Mouse (Mus musculus) CH12F3 (cell line): ENCODE measurements around the gene Osgin1.

Experiments used
- in situ Hi-C: fragments of 300-500 bp; cut with MboI; formaldehyde crosslinking; loops from 2 replicates; pipeline ENCODE4 v1.14.3; 2020; ENCODE audit warnings: low sequenced_read_pairs

Osgin1 gene

DNA sequence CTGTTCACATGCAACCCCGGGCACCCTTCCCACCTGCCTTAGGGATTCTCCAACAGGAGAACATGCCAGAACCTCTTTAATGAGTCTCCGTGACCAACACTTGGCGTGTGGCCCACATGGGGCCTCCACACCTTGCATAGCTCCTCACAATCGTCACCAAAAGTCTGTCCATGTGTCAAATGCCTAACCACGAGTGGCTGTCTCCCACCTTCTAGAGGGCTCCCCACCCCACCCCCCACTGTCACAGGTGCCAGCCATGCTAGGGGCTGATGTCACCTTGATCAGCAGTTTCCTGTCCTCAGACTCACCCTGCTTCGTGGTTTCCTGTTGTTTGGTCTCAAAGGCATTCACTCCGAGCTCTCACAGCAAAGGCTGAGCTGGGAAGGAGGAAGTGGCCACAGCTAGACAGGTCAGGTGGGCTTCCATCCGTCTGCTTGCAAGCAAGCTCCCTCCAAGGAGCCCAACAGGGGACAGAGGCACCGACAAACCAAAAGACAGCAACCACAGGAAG lies 10.2 kb upstream of the Osgin1 start:
- in situ Hi-C loops, result no loop called here

DNA sequence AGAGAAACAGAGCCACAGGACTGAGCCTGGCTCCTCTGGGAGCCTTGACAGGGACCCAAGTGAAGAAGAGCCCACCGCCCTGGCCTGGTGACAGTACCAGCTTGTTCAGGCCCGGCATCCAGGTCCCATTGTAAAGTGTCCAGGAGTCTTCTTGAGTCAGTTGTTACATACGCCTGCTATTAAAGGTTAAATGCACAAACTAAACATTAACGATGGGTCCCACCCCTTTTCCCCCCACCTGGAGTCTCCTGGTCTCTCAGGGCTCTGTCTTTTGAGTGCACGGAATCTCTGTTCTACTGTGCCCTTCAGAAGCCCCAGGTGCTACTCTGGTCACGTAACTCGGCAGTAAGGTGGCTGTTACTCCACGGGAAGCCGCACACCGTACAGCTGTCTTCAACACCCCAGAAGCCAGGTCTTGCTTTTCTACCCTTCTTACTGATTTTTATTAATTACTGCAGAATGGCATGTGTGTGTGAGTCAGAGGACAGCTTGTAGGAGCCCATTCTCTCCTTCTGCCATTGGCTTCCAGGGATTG lies 9.7 kb upstream of the Osgin1 start:
- in situ Hi-C loops, result no loop called here

DNA sequence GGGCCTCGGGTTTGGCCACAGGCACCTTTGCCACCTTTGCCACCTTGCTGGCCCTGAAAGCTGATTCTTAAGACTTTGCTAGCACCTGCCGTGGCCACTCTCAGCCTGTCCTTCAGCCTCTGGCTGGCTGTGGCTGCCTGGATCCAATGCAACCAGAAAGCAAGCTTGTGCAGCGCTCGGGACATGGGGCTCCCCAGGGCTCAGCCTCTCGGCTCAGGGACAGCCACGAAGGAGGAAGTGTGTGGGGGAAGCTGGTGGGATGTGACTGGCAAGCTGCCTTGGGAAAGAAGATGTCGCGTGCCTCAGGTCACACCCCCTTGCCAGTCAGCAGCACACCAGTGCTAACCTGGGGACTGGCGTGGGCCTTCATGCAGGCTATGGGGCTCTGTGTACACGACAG lies 9.2 kb upstream of the Osgin1 start:
- in situ Hi-C loops, result no loop called here

DNA sequence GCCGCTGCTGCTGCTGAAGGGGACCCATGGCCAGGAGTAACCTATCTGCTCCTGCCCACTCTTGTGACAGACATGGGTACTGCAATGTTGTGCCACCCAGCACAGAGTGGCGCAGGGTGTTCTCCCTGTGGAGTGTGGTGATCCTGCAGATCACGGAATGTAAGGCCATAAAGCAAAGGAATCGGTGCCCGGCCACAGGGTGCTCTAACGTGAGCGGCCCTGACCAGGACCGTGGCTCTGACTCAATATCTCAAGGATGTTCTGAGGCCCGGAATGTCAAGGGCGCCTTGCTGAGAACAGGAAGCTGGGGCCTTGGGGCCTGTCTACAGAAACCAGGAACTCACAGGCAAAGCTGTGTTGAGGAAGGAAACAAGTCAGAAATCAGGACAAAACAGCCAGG lies 8.4 kb upstream of the Osgin1 start:
- in situ Hi-C loops, result no loop called here

DNA sequence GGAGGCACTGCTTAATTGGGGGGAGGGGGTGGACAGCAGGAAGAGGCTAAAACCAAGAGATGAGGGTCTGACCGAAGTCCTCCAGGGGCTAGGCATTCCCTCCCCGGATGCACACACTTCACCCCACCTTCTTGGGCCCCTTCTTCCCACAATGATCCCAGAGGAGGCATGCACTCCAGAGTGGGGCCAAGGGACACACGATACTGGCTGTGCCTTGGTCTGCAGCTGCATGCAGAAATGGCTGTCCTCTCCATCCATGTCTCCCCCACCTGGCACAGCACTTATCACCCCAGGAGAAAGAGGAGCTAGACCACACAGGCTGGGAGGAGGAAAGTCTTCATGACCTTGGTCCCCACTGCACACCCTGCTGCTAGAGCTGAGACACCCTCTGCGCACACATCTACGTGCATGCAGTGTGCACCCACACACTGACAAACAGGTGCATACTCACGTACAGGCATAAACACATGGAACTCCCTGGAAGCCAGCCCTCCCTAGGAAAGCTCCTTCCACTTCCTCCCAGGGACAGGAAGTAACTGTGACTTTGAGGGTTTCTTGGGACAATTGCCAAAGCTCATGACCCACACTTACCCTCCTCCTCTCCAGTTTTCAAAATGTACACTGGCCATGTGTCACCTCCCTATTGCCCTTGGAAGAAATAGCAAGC lies 7.7 kb upstream of the Osgin1 start:
- in situ Hi-C loops, result no loop called here

DNA sequence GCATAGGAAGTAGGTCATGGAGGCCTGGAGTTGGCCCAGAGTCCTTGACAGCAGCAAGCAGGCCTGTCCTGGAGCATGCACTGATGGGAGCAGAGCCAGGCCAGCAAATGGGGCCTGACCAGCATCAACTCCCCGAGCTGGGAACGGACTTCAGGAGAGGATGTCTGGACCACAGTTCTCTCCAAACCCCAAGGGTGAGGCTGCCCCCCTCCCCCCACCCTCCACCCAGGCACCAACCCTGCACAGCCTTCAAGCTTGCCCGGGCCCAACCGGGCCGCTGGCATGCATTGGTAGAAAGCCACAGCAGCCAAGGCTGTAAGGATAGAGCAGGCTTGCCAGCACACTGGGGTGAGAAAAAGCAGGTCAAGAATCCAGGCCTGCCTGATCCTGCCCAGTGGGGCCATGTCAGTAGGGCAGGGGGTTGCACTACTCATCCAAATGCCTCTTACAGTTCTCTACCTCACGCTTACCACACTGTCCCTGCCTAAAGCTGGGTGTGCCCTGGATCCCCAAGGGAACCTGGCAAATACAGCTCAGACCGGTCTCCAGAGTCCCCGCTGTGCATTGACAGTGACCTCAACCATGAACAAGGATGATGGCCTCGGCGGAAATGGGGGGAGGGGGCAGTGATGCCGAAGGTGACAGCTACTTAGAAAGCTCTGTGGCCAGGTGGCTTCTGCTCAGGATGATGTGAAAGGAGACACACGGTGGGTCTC lies 6.1 kb upstream of the Osgin1 start:
- in situ Hi-C loops, result no loop called here

DNA sequence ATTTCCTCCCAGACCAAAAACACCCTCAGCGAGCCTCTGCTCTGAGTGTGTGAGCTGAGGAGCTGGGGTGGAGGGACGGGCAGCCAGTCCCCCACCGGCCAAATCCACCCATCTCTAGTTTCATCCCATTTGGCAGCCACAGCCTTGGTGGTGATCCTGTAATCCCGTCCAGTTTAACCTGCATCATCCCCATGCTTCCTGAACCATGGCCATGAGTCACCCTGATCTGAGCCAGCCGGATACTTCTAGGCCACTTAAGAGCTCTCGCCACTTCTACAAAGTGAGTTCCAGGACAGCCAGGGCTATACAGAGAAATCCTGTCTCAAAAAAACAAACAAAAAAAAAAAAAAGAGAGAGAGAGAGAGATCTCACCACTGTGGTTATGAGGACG lies 5.6 kb upstream of the Osgin1 start:
- in situ Hi-C loops, result no loop called here

DNA sequence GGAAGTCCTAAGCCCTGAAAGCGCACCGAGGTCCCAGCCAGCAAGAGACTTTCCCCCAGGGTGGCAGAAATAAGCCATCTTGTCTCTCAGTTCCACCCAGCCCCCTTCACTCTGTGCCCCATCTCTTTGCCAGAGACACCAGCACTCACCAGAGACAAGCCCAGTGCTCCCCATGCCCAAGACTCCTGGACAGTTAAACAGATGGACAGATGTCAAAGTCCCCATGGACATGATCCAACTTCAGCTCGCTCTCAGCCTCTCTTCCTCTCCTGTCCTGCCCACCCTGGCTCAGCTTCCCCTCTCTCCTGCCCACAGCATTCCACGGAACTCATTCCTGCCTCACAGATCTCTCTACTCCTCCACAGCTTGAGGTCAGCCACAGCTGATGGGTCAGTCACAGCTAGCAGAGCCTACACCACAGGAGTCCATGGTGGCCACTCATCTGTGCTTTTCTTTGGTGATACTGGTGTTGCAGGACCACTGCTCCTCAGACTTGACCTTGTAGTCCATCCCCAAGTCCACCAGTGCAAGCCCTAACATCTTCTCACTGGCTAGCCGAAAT lies 5.1 kb upstream of the Osgin1 start:
- in situ Hi-C loops, result no loop called here

DNA sequence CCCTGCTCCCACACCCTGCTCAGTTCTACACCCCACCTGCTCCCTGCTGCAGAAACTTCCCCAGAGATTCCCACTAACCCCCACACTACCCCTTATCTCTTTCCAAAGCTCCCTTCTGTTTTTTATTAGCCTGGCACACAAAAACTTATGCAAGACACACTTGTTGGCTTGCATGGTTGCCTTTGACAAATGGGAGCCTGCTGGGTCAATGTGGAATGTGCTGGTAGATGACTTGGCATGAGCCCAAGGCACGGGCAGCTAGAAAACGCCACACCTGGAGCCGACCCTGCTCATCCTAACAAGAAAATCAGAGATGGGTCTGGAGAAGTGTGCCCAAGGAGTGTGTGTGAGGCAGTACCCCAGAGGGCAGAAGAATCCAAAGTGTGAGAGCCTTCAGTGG lies 4.4 kb upstream of the Osgin1 start:
- in situ Hi-C loops, result no loop called here

DNA sequence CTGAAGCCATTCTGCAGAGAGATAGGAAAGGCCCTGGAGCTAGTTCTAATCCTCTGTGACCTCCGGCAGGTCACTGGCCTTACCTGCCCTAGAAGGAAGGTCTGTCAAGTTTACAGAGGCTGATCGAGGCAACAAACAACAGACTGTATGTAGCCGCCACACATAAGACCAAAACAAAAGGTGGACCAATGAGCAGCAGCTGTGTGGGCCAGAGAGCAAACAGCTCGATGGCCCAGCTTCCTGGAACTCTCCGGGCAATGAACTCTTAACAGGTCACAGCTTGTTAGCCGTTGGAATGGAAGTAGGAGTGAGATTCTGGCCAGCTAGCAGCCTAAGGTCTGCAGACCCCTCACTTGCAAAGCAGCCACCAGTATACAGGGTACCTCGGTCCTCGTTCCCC lies 3.7 kb upstream of the Osgin1 start:
- in situ Hi-C loops, result loop anchor here (10.0 kb wide), 1 partner anchor 65 kb away; no protein-coding TSS in a partner anchor

DNA sequence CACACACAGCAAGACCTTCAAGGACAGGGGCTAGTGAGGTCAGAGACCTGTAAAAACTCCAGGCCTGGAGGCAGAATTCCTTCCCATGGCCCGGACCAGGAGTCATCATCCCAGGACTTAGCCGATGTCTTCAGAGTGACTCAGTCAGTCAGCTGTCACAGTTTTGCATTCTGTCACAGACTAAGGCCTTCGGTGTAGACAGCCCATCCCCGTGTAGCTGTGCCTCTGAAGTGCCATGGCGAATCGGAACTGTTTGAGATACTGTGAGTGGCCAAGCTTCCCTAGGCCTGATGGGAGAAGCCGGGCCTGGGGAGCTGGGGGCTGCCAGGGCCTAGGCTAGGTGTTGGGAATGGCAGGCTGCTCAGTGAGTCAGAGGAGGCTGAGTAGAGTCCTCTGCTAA lies 3.2 kb upstream of the Osgin1 start:
- in situ Hi-C loops, result loop anchor here (10.0 kb wide), 1 partner anchor 64 kb away; no protein-coding TSS in a partner anchor

DNA sequence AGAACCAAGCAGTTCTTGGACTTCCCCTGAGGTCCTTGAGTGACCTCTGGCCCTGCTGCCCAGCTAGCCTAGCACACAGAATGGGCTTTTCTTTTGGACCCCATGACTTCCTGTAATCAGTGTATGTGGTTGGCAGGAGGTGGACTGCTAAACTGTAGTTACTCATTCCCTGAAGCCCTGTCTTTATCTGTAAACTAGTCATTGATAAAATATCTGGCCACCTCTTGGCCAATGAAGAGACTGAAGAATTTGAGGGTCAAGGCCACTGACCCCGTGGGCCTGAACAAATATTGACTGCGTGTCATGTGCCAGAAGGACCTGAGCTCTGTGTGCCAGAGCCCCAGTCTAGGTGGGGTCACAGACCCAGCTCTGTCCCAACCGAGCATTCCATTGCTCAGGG lies 1.6 kb upstream of the Osgin1 start:
- in situ Hi-C loops, result loop anchor here (10.0 kb wide), 1 partner anchor 62 kb away; no protein-coding TSS in a partner anchor

DNA sequence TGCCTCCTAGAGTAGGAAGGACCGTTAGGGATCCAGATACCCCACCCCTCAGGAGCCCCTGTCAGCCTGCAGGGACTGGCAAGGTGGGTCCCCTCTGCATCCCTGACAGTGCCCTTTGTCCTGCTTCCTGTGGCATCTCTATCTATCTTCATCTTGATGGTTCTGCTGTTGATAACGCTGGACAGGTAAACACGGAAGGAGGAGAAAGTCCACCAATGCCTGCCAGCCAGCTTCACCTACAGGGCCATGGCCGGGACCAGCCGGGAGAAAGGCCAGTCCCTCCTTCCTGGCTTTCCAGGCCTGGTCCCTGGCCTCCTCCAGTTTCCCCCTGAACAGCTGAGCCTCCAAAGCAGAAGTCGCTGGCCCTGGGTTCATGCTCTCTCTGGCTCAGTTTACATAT lies 645 bp downstream of the Osgin1 start:
- in situ Hi-C loops, result loop anchor here (10.0 kb wide), 1 partner anchor 60 kb away; no protein-coding TSS in a partner anchor

DNA sequence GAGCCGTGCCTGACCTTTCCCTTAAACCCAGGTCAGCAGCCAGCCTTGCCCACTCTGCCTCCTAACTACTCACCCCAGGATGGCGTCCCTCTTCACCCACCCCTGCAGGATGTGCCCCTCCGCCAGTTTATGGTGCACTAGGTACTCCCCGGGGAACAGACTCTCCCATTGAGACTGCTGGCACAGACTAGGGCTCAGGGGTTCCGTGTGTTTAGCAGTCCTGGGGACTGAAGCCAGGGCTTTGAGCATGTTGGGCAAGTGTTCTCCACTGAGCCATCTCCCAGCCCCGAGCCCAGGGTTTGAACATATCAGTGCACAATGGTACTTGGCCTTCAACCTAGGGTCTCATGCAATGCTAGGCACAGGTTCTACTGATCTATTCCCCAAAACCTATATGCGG lies 1.6 kb downstream of the Osgin1 start:
- in situ Hi-C loops, result loop anchor here (10.0 kb wide), 1 partner anchor 59 kb away; no protein-coding TSS in a partner anchor

DNA sequence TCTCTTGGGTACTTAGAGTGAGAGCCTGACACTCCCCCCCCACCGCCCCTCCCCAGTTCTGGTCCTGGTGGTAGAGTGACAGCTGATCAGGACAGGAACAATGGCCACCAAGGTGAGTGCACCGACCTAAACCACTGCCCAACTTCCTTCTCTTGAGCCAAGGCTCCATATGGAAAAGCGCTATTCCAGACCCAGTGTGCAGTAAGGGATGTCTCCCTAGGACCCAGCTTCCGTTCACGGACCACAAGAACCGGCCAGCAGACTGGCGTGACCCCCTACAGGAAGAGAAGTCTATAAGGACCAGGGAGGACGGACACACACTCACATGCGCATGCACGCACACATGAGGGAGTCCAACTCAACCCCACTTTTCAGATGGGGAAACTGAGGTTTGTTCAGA lies 2.4 kb downstream of the Osgin1 start:
- in situ Hi-C loops, result loop anchor here (10.0 kb wide), 1 partner anchor 58 kb away; no protein-coding TSS in a partner anchor

DNA sequence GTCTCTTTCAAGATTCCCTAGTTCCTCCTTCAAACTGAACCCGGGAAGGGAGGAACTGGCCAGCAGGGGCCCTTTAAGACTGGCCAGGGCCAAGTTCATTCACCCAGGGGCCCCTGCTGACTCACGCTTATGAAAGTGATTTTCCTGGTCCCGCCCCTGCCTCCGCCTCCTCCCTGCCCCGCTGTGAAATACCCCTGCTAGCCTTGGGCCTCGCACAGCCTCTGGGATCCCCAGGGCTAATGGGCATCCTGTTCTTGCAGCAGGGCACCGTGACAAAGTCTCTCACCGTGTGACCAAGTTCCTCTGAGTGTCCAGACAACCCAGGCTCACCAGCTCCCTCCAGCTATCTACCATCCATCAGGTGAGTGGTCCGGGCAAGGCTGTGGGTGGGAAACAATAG lies 3.0 kb downstream of the Osgin1 start:
- in situ Hi-C loops, result loop anchor here (10.0 kb wide), 1 partner anchor 58 kb away; no protein-coding TSS in a partner anchor

DNA sequence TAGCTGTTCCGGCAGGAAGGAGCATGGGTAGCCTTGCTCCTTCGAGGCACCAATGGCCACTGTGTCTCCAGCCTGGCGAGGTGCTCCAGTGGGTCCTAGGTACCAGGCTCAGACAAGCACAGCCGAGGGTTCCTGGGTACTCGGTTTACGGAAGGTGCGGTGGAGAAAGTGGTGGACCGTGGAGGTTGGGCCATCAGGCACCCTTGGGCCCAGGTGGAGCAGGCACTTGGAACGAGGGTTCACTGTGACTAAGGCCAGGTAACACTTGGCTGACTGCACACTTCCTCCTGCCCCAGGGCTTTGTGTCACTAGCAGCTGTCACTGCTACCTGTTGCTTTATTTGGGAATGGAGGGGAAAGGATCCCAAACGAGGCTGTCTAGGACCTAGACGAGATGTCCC lies 3.6 kb downstream of the Osgin1 start:
- in situ Hi-C loops, result loop anchor here (10.0 kb wide), 1 partner anchor 57 kb away; no protein-coding TSS in a partner anchor

DNA sequence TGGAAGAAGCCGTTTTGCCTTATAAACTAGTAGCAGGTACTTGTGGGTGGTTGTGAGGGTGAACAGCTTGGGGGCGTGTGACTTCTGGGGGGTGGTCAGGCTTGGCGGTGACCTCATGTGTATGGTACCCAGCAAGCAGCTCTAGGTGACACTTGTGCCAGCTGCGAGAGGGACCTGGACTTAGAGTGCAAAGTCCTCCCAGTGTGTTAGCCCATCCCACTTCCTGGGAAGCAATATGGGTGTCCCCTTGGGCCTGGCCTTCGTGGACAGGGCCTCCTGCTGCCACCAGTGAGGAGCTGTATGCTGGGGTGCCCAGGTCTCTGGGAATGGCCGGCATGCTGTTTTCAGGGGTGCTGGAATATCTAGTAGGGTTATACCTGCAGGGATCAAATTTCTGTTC lies 5.0 kb downstream of the Osgin1 start:
- in situ Hi-C loops, result loop anchor here (10.0 kb wide), 1 partner anchor 56 kb away; no protein-coding TSS in a partner anchor

DNA sequence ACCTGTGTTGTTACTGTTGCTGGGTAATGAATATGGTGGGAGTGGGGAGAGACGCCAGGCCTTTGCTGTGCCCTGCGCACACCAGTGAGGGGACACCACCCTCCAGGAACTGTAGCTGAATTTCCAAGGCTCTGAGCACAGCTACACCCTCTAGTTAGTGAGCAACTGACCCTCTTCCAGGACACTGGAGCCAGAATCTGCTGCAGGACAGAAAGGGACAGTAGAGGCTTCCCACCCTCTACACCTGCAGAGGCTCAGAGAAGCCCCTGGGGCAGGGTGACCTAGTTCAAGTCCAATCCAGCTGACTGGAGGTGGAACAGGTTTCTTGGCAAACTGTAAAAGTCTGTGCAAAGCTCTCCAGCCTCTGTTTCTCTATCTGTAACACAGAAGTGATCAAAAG lies 5.5 kb downstream of the Osgin1 start:
- in situ Hi-C loops, result loop anchor here (10.0 kb wide), 1 partner anchor 55 kb away; no protein-coding TSS in a partner anchor

DNA sequence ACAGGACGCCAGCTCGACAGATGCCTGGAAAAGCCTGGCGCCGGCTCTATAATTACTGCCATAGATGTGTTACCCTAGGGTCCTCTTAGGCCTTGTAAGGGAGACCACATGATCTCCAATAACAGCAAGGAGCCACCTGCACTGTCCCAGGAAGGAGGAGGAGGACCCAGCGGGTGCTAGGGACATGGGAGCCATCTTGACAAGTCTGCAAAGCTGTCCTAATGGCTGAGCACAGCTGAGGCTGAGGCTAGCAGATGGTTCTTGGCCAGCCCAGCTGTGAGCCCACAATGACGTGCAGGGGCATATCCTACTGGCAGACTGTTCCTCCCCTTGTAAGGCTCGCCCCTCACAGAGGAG lies 5.9 kb downstream of the Osgin1 start:
- in situ Hi-C loops, result loop anchor here (10.0 kb wide), 1 partner anchor 55 kb away; no protein-coding TSS in a partner anchor

DNA sequence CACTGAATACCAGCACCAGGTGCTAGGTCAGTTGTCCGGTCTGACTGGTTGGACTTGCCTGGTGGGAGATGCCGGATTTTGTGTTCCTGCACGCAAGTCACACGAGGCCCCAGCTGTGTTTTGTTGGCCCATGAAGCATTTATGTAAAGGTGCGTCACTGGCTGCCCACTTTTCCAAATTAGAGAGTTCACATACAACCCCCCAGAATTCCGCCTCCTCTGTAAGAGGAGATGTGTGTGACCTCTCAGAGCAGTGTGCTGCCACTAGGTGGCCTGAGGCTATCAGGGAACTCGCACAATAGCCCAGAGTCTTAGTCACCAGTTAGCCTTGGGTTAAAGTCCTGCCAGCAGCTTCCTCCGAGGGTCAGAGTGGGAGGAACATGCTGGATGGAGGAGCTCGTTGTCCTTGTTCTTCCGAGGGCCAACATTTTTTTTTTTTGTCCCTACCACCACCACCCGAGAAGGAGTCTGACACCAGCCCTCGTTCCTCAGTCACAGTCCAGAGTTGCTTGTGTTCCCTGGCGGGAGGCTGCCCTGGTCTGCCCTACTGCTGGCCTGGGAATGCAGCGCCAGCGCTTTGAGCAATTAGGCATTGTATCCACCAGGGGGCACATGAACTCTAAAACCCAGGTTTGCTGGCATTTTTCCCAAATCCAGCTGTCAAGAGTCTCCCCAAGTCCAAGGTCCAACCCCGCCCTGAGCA lies 6.5 kb downstream of the Osgin1 start:
- in situ Hi-C loops, result no loop called here
